Mouse (Mus musculus) heart, adult 2 months (tissue): Measurements from ENCODE around the gene Ncoa4. TPM values are rescaled to one million over a fixed set of nuclear protein-coding genes. Genes with fewer than 3 reads are reported as not detected.
A peak's percentile ranks its signal among the peaks of the same experiment; 100 is the strongest.

Experiments
- DNase-seq, 2 experiments: peaks; one replicate each; pipeline ENCODE4 v3.0.0; 2021
- H3K27ac ChIP-seq: fragments of 200-600 bp; 2 replicates; pipeline ENCODE4 v1.8.1; 2022
- H3K27me3 ChIP-seq: fragments of 200-500 bp; 2 replicates; pipeline ENCODE4 v1.6.1; 2012; ENCODE audit warnings: mild to moderate bottlenecking, low read length, inconsistent platforms, mixed read lengths; ENCODE audit not compliant: control insufficient read depth, insufficient read depth
- H3K36me3 ChIP-seq: fragments of 200-500 bp; 2 replicates; pipeline ENCODE4 v1.6.1; 2012; ENCODE audit warnings: low read length, inconsistent platforms; ENCODE audit not compliant: control insufficient read depth, insufficient read depth
- H3K4me1 ChIP-seq: fragments of 200-500 bp; 2 replicates; pipeline ENCODE4 v1.6.1; 2011; ENCODE audit warnings: low read length; ENCODE audit not compliant: control insufficient read depth, insufficient read depth
- H3K4me3 ChIP-seq: fragments of 200-600 bp; 2 replicates; pipeline ENCODE4 v1.8.1; 2022
- H3K79me2 ChIP-seq: fragments of 200-500 bp; replicated peaks from 2 replicates; pipeline ENCODE4 v1.6.1; 2012; ENCODE audit warnings: mild to moderate bottlenecking, inconsistent platforms, low read length, moderate library complexity, mixed read lengths; ENCODE audit not compliant: control insufficient read depth, insufficient read depth
- H3K9ac ChIP-seq: fragments of 200-500 bp; 2 replicates; pipeline ENCODE4 v1.6.1; 2012; ENCODE audit warnings: low read depth, mild to moderate bottlenecking, control low read depth, inconsistent platforms, low read length, mixed read lengths
- CTCF ChIP-seq: fragments of 200-600 bp; IDR thresholded peaks from 2 replicates; pipeline ENCODE4 v1.8.1; 2022; ENCODE audit warnings: antibody characterized with exemption, mild to moderate bottlenecking, moderate library complexity
- EP300 ChIP-seq: fragments of 200-500 bp; IDR thresholded peaks from 2 replicates; pipeline ENCODE4 v1.6.1; 2011; ENCODE audit warnings: low read depth, low read length, control low read depth; ENCODE audit not compliant: insufficient read depth
- POLR2A ChIP-seq: fragments of 200-500 bp; IDR thresholded peaks from 2 replicates; pipeline ENCODE4 v1.6.1; 2011; ENCODE audit warnings: mild to moderate bottlenecking, low read depth, low read length, control low read depth; ENCODE audit not compliant: insufficient read depth
- WGBS: fragments of 180-500 bp; shearing (Covaris S2); methylation state at CpG from one replicate; pipeline ENCODE4 v1.1.7; 2018; 5-methylcytosine and 5-hydroxymethylcytosine counted together
- intact Hi-C: fragments of 180-260 bp; cut with DNase I; formaldehyde crosslinking; loops from one replicate; pipeline ENCODE4 v1.15.1; 2025
- polyA plus RNA-seq: library from polyadenylated mRNA; depleted of rRNA; stranded (reverse); fragments of >200 nt; gene quantifications from 2 replicates; pipeline ENCODE4 v1.2.3, GENCODE M21; 2012
- total RNA-seq, 2 experiments: library from RNA; stranded (reverse); gene quantifications; 2 replicates each; pipeline ENCODE4 v1.2.3; 2021

The Ncoa4 gene
- total and polyA plus RNA-seq, 3 experiments = 36.7 to 196 (median 135) TPM

- Histone ChIP-seq H3K4me3 (no peak overlapping the region), H3K27me3 (no peaks in the 10 kb centered on the region), H3K9ac (no peak overlapping the region), H3K36me3 (no peaks in the 10 kb centered on the region), H3K79me2 (no peaks in the 10 kb centered on the region), H3K27ac (no peak overlapping the region), H3K4me1 (no peaks in the 10 kb centered on the region)
- WGBS = 93% methylated on average over 2 of the region's 2 CpGs
- TF ChIP-seq CTCF (no peak), EP300 (no peak), POLR2A (no peak)
- no peak for DNase-seq
- intact Hi-C loops = no loop called here
Observed at GRCm38 (mm10) chr14:32153156-32153555, 6.5 kb upstream of the Ncoa4 start.

GRCm38 (mm10) chr14:32154758-32155157 is 4.9 kb upstream of the Ncoa4 start:
- no peak overlapping the region for H3K27ac ChIP-seq
- H3K36me3 ChIP-seq = no peaks in the 10 kb centered on the region
- intact Hi-C loops = no loop called here
- DNase-seq = no peak
- TF ChIP-seq CTCF = no peak
- no peak overlapping the region for H3K9ac ChIP-seq
- WGBS = 85% methylated on average over 6 of the region's 6 CpGs
- no peaks in the 10 kb centered on the region for H3K27me3 ChIP-seq
- H3K79me2 ChIP-seq = no peaks in the 10 kb centered on the region
- no peaks in the 10 kb centered on the region; the same call in 1 of the 2 replicates for H3K4me1 ChIP-seq
- H3K4me3 ChIP-seq = no peak overlapping the region

- peak in 1 of 2 experiments; percentile 20 for DNase-seq
- 30% methylated on average over 4 of the region's 4 CpGs for WGBS
- TF ChIP-seq CTCF = no peak
- TF ChIP-seq POLR2A = no peak
- no peak for TF ChIP-seq EP300
- Histone ChIP-seq H3K27ac (peak overlapping the region; percentile 99), H3K4me3 (peak overlapping the region; percentile 94), H3K36me3 (peaks cover 4% of the 10 kb centered on the region; the same call in 1 of the 2 replicates), H3K4me1 (peaks cover 3% of the 10 kb centered on the region), H3K79me2 (peaks cover 2% of the 10 kb centered on the region), H3K9ac (peak overlapping the region; percentile 40; the same call in 1 of the 2 replicates), H3K27me3 (no peaks in the 10 kb centered on the region)
- intact Hi-C loops = loop anchor here (2.0 kb wide), 2 partner anchors 42 to 74 kb away; partner anchors contain the start of genes Dph3, Oxnad1, Parg and Timm23
Observed at GRCm38 (mm10) chr14:32159150-32159670, 455 bp upstream of the Ncoa4 start.

- Histone ChIP-seq H3K79me2 (peaks cover 2% of the 10 kb centered on the region), H3K36me3 (peaks cover 4% of the 10 kb centered on the region; the same call in 1 of the 2 replicates), H3K9ac (peak overlapping the region; percentile 98), H3K27me3 (no peaks in the 10 kb centered on the region), H3K4me1 (peaks cover 3% of the 10 kb centered on the region), H3K27ac (peak overlapping the region; percentile 99), H3K4me3 (peak overlapping the region; percentile 94)
- intact Hi-C loops = no loop called here
- peak in 1 of 2 experiments; percentile 7 for DNase-seq
- 13% methylated on average over 7 of the region's 7 CpGs for WGBS
- TF ChIP-seq CTCF = no peak
- TF ChIP-seq POLR2A = no peak
- no peak for TF ChIP-seq EP300
Observed at GRCm38 (mm10) chr14:32160563-32160962, 898 bp downstream of the Ncoa4 start.

- no peak overlapping the region; the same call in 1 of the 2 replicates for H3K27ac ChIP-seq
- H3K4me3 ChIP-seq = peak overlapping the region; percentile 94
- peaks cover 3% of the 10 kb centered on the region for H3K4me1 ChIP-seq
- TF ChIP-seq CTCF (no peak), POLR2A (no peak), EP300 (no peak)
- WGBS = 70% methylated on average over 12 of the region's 12 CpGs
- H3K79me2 ChIP-seq = peaks cover 2% of the 10 kb centered on the region
- no peaks in the 10 kb centered on the region for H3K27me3 ChIP-seq
- peak overlapping the region; percentile 35; the same call in 1 of the 2 replicates for H3K9ac ChIP-seq
- intact Hi-C loops = no loop called here
- H3K36me3 ChIP-seq = peaks cover 7% of the 10 kb centered on the region
- DNase-seq = no peak
Observed at GRCm38 (mm10) chr14:32161090-32161885, 1.6 kb downstream of the Ncoa4 start.

- Histone ChIP-seq H3K4me3 (no peak overlapping the region), H3K36me3 (peaks cover 8% of the 10 kb centered on the region), H3K4me1 (peaks cover 3% of the 10 kb centered on the region), H3K79me2 (peaks cover 4% of the 10 kb centered on the region), H3K9ac (no peak overlapping the region), H3K27me3 (no peaks in the 10 kb centered on the region), H3K27ac (no peak overlapping the region)
- 86% methylated on average over 5 of the region's 5 CpGs for WGBS
- no peak for DNase-seq
- intact Hi-C loops = no loop called here
- no peak for TF ChIP-seq CTCF
- no peak for TF ChIP-seq EP300
- TF ChIP-seq POLR2A = no peak
Observed at GRCm38 (mm10) chr14:32162231-32162630, 2.6 kb downstream of the Ncoa4 start.
